Mouse (Mus musculus) cerebellum, postnatal 25 days (tissue): ENCODE data around the gene Megf9.

Experiments used
- DNase-seq, 2 experiments: peaks; one replicate each; pipeline ENCODE4 v3.0.0; 2021; ENCODE audit warnings: mixed read lengths in 2 of 2

Gene Megf9

GRCm38 (mm10) chr4:70534891-70535269, at the start of gene Megf9:
Gene Megf9 (minus strand): TSS chr4:70534995.
- peak; percentile 98 to 99 for DNase-seq

GRCm38 (mm10) chr4:70579654-70580053, 44.9 kb upstream of the Megf9 start:
- peak; percentile 28 to 66 for DNase-seq

DNA sequence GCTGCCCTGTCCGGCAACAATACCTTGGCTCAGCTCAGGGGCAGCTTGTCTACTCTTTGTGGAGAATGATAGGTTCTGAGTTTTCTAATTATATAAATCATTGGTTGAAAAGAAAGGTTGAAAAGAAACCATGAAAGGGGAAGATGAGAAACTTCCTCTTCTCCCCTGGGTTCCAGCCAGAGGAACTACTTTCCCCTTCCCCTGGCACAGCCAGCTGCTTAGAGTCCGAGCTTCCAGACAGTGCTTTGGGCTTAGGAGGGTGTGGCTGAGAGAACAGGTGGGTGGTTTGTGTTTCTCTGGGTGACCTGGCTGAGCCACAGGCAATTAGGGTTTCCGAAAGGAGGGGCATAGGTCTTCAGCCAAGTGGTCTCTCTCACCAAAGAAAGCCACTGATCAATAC, 43.5 kb upstream of the Megf9 start:
- DNase-seq = no peak

GRCm38 (mm10) chr4:70576096-70576495, 41.3 kb upstream of the Megf9 start:
- no peak for DNase-seq

GRCm38 (mm10) chr4:70573926-70574325, 39.1 kb upstream of the Megf9 start:
- DNase-seq = no peak

DNA sequence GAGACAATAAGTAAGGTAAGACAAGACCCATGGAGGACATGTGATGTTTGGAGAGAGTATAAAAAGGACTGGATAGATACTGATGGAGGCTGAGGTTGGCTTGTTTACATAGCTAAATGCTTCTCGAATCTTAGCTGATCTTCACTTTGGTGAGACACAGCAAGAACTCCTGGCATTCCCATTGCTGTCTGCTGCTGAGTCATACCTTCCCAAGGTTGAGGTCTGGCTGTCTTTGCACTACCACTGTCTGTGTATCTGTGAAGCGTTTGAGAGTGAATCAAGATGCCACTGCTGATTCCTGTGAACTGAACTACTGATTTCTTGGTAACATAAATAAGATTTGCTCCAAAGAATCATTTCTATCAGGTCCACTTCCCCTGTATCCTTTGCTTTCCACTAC, 19.1 kb upstream of the Megf9 start:
- no peak for DNase-seq

- no peak for DNase-seq
These were observed 18.5 kb upstream of the Megf9 start for GRCm38 (mm10) chr4:70553230-70553797.

- no peak for DNase-seq
These were observed 17.3 kb upstream of the Megf9 start for GRCm38 (mm10) chr4:70552120-70552519.

DNA sequence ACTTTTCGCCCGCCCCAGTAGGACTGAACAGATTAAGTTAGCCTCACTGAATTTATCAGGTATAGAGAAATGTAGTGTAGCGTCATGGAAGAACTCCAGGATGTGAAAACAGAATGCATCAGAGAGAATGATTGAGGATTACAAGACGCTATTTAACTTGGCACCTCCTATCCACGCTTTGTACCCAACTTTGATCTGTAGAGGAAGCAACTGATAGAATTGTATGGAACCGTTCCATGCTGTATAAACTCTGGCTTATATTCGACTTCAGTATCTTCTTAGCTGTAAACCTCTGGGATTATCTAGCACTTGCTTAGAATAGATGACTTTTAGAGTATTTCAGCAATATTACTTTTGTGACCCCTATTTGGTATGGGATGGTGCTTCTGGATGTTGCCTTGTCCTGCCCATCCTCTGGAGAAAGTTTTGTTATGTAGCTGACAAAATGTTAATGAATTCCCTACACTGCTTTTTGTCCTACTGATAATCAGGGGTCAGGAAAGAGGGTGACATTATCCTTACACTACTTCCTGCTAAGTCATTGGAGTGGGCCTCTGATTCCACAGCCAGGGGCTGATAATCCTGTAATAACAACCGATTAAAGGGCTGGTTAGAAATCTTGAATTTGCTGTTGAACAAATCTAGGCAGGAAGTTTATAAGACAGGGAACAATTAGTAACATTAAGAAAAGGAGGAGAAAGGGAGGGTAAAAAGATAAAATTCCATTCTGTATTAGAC, 12.8 kb upstream of the Megf9 start:
- no peak for DNase-seq

DNA sequence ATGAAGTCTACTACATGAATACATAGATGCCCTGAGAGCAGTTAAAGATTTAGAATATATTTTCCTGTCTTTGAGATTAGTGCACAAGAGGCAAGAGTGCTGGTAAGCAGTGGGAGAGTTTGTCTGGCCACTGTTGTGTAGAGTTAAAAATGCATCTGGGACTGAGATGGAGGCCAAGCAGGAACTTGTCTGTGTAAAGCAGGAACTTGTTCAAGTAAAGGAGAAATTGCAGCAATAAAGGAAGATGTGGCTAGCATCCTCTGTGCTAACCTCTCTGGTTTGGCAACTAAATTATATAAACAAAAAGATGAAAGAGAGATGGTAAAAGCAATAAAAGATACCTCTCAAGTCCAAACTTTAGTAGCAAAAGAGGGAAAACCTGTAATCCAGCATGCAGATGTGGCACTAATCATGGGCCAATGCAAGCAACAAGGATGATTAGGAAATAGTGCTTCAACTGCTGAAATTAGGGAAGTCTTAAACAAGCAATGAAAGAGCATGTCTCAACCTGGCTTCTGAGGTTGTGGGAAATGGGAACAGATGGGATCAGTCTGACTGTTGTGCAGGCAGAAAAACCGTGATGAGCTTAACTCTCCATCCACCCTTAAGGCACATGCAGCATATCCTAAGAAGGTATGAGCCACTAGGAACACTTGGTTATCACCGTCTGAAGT, 11.2 kb upstream of the Megf9 start:
- no peak for DNase-seq

GRCm38 (mm10) chr4:70544390-70544789, 9.6 kb upstream of the Megf9 start:
- no peak for DNase-seq

DNA sequence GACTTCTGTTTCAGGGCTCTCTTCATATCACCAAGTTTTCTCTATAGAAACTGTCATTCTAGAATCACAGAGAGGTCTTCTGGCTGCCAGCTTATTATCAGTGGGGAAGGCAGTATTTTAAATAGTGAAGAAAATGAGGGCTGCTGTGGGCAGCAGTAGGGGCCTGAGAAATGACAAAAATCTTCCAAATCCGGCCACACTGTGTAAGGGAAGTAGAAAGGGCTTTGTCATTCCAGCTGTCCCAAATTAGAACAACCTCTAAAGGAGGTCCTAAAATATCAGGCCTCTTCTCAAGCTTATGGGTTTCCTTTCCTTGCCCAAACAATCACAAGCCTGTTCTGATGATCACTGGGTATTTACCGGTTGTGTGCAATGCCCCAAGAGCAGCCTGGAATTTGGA, 7.6 kb upstream of the Megf9 start:
- no peak for DNase-seq

GRCm38 (mm10) chr4:70540743-70541142, 5.9 kb upstream of the Megf9 start:
- no peak for DNase-seq

GRCm38 (mm10) chr4:70536661-70537580, 2.1 kb upstream of the Megf9 start:
- DNase-seq = no peak

GRCm38 (mm10) chr4:70535711-70536311, 1.0 kb upstream of the Megf9 start:
- peak; percentile 36 to 43 for DNase-seq

DNA sequence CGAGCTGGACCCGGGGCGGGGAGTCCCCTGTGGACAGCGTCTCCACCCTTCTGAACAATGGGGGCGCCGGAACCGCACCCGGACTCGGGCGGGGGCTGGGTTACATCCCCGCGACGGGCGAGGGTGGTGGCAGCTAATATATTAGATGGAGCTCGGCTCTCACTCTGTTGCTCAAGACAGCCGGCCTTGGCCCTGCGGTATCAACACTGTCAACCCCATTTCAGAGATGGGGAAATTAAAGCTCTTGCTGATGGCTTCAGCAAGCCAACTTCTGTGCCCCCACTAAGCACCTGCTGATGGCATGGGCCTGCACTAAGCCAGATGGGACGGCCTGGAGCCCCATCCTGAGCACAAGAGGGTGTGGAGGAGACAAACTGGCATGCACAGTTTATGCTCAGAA, 494 bp upstream of the Megf9 start:
- DNase-seq = no peak

GRCm38 (mm10) chr4:70534078-70534890, 511 bp downstream of the Megf9 start:
- peak in 1 of 2 experiments; percentile 74 for DNase-seq

- DNase-seq = no peak
These were observed 1.6 kb downstream of the Megf9 start for GRCm38 (mm10) chr4:70533056-70533805.

DNA sequence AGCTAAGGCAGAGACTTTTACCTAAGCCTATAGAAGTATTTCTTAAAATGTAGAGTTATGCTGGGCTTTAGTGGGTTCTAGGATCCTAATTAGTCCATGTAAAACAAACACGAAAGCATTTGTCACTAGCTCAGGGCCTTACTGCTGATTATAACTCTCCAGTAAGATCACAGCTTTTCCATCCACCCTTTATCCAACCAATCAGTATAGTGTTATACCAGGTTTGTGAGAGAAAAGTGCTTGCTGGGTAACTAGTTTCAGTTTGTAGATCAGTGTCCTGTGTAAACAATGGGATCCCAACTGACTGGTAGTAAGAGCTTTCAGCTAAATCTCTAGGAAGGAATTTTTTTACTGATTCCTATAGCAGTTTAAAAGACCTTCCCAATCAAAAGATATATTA, 3.8 kb downstream of the Megf9 start:
- no peak for DNase-seq

- no peak for DNase-seq
These were observed 6.2 kb downstream of the Megf9 start for GRCm38 (mm10) chr4:70528622-70529021.

GRCm38 (mm10) chr4:70523346-70523745, 11.4 kb downstream of the Megf9 start:
- no peak for DNase-seq
